Mouse (Mus musculus) thymus, postnatal 14 days (tissue): Measurements from ENCODE around the gene Lrmda.
"Not testable (repeated sequence)": the region's sequence is repeated elsewhere in the genome, so short reads cannot be mapped to it uniquely, and the experiment has no call there.

Experiments used
- DNase-seq: peaks from one replicate; pipeline ENCODE4 v3.0.0; 2021

Gene Lrmda

DNA sequence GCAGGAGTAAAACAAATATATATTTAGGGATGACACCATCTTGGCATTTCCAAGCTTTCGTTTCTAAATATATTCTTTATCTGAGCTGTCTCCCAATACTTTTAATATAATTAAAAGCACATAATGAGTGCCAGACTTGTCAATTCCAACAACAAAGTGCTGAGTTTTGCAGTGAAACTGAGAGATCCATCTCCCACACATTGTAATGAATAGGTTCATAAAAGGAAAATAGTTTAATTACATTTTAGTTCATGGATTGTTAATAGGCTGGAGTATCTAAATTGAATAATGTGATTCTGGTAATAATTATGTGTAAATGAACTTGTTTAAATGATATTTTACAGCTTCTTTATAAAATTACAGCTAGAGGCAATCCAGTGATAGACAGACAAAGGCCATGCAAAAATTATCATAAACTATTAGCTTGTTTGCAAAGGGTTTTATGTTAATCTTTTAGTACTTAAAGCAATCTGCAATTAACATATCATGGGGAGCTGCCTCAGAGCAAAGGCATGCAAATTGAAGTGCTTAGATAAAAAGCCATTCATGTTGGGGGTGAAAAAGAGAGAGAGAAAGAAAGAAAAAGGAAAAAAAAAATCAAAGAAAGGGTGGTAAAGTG, 725.9 kb downstream of the Lrmda start:
- no peak for DNase-seq

DNA sequence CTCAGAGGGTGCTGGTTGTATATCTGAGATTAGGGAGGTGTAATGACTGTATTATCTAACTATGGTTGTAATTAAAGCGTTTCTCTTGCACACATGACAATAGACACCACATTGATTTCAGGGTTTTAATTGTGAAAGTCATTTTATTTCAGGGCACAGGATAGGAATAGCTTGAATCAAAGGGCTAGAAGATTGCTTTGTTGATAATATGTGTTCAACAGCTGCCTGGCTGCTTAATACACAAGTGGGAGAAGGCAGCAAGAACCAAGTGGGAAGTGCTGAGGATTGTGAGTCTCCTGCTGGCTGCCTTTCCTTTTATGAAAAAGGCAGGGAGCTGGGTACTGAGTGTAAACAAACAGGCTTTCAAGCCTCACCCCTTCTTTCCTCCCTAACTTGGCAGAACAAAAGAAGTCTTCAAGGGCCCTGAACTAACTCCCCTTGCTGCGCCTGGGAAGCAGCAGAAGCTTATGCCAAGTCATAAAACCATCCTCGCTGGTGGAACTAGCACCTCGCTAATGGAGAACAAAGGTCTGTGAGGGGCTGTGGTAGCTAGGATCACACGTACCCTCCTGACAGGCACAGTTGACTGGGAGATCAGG, 726.5 kb downstream of the Lrmda start:
- no peak for DNase-seq

DNA sequence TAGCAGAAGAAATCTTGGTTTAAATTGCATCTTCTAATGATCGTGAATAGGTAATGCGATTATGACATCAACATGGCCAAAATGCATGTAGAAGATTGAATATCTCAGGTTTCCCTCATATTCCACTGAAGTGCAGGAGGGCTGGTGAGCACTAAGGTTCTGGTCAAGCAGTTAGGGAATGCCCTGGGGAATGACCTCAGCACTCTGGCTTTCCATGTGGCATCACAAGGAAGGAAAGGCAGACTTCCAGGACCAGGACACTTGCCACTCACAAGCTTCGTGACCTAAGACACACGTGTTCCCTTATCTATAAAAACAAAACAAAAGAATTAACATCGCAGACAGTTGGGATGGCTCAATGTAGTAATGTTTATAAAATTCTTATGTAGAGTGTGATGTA, 728.3 kb downstream of the Lrmda start:
- no peak for DNase-seq

DNA sequence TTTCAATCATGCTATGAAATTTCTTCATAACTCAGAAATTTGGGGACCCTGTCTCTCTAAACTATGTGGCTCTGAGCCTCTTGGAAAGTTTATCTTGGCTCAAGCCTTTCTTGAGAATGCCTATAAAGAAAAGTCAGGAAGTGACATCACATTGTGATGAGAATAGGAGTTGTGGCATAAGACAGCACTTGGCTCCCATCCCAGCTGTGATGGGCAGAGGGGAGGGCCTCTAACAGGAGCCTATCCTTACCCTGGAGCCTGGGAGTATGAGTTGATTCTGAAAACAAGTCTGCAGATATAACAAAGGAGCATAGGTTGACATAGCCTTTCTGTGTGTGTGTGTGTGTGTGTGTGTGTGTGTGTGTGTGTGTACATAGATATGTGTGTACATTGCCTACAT, 730.9 kb downstream of the Lrmda start:
- DNase-seq, result no peak

DNA sequence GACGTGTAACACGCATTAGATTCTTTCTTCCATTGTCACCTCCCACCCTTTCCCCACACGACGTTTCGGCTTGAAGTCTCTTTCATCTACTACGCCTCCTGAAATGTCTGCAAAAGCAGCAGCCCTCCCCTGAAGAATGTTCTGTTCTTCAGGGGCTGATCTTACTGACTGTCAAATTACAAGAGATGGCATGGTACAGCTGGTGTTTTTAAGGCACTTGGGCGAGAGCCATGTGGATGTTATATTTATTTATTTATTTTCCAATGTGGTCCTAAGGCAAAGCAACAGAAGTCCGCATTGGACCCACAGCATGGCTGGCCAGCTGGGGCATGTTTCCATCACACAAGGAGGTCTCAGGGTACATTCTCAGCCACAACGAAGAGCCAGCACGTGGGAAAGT, 731.8 kb downstream of the Lrmda start:
- DNase-seq, result no peak

DNA sequence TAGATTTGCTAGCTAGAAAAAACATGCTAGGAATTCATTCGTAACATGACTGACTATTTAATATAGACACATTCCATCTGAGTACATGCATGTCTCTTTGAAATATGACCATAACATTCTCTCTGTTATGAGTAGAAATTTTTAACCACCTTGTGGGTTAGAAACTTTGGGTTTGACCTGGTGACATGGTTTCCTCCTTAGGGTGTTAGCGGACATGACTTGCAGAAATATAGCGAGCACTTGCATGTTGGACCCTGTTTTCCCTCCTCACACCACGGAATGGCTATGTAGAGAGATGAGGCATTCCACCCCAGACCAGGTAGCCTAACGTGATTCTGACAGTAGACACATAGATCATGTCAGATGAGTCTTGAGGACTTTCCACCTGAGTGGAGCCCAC, 735.1 kb downstream of the Lrmda start:
- no peak for DNase-seq

DNA sequence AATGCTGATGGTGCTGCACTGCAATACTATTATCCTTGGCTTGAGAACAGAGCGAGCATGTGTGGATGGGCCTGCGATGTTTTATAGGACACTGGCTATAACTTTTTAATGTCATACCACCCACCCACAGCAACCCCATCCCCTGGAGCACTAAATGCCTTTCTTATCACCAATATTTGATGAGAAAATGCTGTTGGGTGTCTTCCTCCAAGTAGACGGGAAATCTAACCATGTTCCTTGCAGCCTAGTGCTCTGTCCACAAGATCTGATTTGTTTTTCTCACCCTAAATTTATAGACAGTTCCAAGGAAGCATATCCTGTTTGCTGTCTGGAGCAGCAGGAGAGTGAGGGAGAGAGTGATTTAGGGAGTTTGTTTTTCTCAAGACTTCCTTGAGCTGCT, 738.0 kb downstream of the Lrmda start:
- DNase-seq, result no peak

DNA sequence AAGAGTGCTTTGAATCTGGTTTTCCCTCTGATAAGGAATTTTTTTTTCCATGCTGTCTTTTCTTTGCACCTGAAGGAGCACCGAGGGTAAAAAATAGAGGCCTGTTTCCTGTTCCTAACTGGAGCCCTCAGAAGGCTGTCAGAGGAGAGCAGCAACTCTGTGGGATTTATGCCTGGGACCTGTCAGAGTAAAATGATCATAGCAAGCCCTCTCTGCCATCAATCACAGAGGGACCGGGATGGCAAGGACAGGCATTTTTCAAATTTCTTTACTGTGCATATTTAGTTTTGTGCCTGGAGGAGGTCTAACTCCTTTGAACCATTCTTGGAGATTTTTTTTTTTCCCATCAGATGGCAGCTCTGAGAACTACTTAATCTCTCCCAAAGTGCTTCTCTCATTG, 739.7 kb downstream of the Lrmda start:
- DNase-seq, result no peak

DNA sequence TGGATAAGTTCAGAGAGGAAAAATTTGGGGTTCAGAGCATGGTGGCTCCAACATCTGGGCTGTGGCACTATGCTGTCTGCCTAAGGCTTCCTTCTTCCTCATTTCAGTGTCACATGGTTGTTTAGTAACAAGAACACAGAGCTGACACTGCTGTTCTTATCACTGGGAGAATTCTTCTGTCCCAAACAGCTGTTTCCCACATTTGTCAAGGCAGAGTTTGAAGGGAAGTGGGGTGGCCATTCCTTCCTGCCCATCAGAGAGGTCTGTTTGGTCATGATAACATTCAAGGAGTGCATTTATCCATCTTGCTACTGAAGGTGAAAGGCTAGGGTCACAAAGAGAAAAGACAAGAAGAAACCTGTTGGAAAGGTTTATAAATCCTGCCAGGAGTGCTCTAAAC, 740.2 kb downstream of the Lrmda start:
- DNase-seq, result no peak

DNA sequence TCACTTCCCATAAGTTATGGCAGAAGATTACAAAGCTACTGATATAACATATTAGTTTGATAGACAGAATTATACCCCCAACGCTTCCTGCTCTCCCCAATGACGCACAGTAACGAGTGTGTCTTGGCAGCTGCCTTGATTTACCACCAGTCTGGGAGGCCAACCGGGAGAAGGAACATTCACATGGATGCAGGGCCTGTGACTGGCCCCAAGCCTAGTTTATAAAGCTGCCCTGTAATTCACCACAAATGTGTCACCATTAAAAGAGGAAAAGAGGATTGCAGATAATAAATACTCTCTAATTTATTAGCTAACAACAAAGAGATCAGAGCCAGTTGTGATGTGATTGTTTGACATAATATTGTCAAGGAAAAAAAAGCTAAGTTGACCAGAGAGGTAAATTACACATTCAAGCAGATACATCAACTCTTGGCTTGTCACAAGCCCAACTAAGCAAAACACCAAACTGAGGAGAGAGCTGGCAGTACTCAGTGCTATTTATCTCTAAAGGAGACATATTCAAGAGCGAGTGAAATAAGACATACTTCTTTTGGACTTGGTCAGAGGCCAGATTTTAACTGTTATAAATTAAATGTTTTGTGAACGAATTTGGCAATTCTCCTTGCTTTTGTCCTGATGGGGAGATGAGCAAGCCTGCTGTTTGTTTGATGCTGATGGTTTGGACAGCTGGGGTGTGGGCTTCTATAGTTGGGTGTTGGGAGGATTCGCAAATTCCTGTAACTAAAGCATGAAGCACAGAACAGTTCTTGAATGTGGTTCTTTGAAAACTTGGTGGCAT, 740.9 kb downstream of the Lrmda start:
- DNase-seq, result no peak

DNA sequence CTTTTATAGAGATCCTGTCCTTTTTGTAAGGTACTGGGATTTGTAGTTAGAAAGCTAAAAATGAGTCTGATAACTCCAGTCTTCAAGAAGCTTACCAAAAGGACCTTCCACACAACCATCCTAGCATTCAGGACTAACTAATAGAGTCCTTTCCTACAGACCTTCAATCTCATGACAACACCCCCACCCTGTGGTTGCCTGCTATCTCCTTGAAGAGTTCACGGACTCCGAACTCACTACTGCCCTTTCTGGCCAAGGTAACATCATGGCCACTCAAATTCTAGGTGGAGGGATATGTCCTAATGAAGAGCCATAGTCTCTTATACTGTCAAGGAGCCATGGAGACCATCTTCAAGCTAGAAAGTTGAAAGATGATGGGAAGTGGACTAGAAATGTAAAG, 762.2 kb downstream of the Lrmda start:
- no peak for DNase-seq

DNA sequence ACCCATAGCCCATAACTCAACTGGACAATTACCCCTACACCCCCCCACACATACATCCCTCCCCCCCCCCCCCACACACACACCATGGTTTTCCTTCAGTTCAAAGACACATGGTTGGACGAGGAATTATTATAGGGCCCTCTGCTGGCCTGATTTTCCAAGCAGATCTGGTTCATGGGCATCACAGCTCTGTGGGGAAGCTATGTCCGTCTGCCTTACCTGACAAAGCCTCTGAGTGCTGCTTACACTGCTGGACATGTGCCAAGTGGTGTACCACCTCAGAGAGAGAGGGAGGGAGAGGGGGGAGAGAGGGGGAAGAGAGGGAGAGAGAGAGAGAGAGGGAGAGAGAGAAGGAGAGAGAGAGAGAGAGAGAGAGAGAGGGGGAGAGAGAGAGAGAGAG, 762.9 kb downstream of the Lrmda start:
- no peak for DNase-seq

DNA sequence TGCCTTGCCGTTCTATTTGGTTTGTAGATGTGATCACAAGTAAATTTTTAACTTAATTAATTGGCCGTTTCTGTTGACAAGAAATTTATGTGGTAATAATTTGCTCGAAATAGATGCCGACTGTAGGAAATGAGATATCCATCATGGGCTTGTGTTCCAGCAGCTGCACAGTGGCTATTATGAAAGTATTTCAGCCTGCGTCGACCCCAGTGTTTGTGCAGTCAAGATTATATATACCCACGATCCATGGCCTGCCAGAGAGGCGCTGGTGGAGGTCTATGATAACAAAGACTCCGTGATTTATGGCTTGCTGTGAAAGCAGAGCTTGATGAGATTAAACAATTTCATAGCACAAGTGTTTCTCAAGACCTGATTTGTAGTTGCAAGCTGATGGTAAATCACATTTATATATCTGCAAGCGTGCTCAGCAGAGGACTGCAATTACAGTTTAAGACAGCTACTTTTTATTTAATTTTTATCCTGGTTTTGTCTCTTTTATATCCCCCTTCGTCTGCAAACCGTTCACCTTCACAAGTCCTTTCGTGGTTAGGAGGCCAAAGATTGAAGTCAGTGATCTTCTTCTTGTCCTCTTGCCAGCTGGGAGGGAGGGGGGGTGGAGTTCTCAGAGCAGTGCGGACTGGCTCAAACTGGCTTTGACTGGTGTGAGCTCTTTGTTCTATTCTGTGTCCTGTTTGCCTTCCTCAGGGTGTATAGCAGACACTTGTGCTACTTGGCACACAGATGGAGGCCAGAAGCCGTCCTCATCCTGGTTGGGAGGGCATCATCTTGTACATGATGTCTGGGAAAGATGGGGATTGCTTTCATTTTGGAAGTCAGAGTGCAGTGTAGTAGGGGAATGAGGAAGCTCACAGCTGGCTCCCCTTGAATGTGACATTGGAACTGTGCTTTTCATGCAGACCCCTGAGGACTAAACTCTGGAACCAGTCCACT, 764.0 kb downstream of the Lrmda start:
- DNase-seq, result no peak

DNA sequence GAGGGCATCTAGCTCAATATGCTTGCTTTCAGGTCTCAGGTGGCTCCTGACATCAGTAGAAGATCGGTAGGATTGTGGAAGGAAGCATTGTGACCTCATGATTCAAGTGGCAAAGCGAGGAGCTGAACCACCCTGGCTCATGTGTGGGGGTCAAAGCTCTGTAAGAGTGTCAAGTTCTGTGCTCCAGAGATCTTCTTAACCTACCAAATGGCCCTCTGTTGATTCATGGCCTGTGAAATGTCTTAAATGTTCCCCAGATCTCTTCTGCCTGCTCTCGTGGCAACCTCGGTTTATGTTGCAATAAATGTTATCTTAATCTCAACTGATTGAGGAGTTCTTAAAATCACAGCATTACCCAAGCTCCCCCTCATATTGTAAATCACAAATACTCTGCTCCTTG, 780.5 kb downstream of the Lrmda start:
- no peak for DNase-seq

DNA sequence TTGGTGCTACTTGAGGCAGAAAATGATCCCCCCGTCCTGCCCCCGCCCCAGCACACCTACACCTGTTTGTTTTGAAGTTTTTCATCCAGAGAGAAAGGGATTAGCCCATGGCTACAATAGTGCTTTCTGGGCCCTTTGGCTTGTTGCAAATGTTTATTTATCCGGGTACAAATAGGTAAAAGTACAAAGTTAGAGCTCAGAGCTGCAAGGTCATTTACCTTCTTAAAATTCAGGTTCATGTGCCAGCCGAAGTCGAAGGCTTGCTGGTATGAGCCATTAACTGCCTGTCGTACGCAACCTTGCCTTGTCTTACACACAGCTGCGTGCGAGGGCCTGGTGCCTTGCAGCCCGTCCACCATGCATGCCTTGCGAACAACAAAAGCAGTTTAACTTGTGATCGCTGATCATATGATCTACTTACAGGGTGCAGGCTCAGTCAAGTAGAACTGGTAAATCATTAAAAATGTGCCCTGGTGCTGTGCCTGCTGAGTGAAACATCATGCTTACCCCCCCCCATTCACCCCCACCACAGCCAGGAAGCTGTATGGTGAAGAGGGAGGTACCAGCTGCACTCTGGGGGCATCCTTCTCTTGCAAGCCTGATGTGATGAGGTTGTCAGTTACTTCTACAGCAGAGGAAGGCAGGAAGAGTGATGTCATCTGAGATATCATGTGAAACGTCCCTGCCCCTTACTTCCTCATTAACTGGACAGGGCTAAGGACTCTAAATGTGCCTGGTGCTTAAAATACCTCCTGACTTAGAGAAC, 781.5 kb downstream of the Lrmda start:
- peak; percentile 17 for DNase-seq

DNA sequence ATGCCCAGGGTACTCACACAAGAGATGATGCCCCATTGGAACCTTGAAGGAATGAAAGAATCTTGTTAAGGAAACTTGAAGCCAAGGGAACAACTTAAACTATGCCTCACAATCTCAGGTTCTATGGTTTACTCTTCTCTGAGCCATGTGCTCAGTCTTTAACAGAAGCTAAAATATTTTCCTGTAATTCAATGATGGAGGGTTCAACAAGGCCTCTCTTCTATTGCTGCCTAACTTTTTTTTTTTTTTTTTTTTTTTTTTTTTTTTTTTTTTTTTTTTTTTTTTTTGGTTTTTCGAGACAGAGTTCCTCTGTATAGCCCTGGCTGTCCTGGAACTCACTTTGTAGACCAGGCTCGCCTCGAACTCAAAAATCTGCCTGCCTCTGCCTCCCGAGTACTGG, 782.2 kb downstream of the Lrmda start:
- DNase-seq, result not testable (repeated sequence)

DNA sequence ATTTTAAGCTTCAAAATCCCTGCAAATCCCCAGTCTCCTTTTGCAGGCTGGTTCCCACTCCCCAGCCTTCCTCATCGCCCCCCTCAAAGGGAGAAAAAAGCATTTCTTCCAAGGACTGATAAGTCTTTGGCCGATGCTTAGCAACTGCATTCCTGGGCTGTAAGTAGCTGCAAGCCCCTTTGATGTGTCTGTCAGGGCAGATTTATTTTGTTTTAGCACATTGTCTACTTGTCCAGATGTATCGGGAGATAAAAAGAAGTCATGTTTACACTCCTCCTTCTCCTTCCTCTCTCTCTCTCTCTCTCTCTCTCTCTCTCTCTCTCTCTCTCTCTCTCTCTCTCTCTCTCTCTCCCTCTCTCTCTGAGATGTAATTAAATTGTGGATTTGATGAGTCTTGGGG, 787.8 kb downstream of the Lrmda start:
- no peak for DNase-seq

DNA sequence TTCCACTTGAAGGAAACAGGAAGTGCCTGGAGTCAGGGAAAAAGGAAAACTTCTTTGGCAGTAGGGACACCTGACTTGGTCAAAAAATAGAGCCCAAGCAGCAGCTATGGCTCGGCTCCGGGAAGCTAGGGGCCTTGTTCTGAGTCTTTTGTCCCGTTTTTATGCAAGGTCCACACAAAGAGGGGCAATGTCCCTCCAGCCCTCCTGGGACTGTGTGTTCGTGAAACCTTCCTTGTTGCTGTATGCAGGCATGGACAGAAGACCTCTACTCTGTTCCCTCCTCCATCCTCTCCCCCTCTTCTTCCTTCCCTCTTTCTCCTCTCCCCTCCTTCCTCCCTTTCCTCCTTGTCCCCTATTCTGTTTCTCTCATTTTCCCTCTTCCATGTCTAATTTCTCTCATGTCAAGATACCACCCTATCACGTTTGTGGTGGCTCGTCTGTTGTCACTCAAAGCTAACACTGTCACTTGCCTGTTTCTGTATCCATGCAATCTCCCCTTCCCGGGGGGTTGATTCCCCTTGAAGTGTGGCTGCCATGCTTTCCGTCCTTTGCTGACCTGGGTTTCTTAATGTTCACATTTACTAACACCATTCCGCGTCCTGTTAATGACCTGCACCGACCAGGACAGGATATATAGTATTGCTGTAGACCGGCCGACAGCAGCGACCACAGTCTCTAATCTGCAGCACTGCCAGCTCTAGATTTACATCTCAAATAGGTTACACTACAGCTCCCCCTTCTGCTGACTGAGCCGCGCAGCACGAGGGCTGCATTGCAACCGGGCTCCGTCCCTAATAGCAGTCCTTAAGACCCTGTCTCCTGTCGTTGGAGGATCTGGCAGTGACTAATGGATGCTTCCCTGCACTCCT, 788.4 kb downstream of the Lrmda start:
- peak; percentile 19 for DNase-seq

DNA sequence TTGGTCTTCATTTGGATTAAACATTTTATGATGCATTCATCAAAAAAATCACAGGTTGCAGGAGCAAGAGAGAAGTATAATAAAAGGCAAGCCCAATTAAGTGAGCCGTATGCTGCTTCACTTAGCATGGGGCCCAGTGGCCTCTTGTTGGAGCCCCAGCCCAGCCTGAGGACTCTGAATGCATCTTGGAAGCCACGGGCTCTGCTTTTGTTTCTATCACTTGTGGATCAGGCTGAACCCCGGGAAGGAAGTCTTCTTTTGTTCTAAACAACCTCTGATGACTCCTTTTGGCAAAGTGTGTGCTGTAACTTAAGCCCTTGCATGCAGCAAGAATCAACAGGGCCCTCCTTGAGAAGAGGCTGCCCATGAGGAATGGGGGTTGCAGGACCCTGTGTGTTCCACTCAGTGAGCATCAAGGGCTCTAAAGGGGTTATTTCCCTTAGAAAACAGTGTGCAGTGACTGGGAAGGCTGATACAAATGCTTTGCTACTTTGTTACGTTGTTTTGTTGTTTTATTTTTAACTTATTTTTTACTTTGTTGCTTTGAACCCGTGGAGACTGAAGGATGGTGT, 789.2 kb downstream of the Lrmda start:
- no peak for DNase-seq

DNA sequence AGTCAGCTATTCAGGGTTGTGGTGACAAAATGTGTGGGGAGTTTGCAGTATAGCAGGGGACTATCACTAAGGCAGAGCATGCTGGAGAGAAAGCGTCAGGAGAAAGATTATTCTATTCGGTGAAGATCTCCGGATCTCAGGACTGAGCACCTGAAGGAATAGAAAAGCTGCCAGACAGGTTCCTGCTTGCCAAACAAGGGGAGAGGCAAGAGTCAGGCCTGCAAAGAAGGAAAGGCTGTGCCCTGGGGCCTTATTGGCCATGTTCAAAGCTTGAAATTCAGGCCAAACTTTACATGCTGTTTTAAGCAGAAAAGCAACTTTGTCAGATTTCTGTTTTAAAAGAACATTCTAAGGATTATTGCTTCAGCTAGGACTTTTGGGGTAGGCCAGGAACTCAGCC, 789.7 kb downstream of the Lrmda start:
- no peak for DNase-seq

DNA sequence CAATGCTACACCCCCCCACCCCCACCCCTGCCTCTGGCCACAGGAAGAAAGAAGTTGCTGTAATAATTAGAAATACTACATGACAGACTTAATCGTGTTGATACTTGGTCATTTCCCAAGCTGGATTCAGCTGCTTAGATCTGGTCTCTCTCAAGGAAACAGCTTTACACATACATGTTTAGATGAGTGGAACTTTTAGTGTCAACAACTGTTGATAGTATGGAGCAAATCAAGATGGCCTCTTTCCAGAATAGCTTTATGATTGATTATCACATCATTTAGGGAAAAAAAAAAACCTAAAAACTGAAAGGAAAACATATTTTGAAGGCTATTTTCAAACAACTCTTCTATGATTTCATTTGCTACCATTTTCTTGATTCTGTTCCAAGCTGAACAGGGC, 791.0 kb downstream of the Lrmda start:
- no peak for DNase-seq
